Mouse (Mus musculus): ENCODE results near the gene Reep3.

DNA sequence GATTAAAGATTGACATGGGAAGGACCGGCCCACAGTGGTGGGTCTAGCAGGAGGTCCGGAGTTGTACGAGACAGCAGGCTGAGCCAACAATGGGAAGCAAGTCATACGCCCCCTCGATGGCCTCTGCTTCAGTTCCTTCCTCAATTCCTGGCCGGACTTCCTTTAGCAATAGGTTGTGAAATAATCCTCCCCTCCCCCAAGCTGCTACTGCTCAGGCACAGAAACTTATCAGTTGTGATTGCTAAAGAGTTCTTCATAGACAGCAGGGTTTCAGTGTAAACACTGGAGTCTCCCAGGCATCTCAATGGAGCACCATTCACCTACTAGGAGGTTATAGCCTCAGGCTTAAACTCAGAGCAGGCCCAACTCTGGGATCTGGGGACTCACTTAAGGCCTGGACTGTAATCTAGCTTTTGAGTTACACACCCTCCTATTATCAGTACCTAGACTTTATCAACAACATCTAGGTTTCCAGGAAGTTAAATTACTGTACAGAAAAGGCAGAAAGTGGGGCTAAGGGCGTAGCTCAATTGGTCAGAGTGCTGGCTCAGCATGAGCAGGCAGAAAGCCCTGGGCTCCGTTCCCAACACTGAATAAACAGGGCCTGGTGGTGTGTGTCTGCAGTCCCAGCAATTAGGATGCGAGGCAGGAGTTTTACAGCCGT, 71.0 kb downstream of the Reep3 start:
- TF ChIP-seq CTCF (IDR thresholded peaks at IDR 0.05; ENCODE audit: borderline replicate concordance, extremely low read depth, insufficient read depth, insufficient read length), result no peak
- TF ChIP-seq POLR2A (IDR thresholded peaks at IDR 0.05; ENCODE audit: borderline replicate concordance, extremely low read depth, insufficient read depth, insufficient read length, poor library complexity, severe bottlenecking), result no peak
